Mouse (Mus musculus): ENCODE results near the gene Polr1a.

The Polr1a gene

GRCm38 (mm10) chr6:71997215-71997614 is 88.4 kb downstream of the Polr1a start:
- no peak for DNase-seq (ENCODE audit: low spot score)

- DNase-seq (ENCODE audit: low spot score) = no peak
Observed at GRCm38 (mm10) chr6:71999917-72000512, 91.2 kb downstream of the Polr1a start.

- DNase-seq (ENCODE audit: low spot score) = no peak
Observed at GRCm38 (mm10) chr6:72001220-72001777, 92.4 kb downstream of the Polr1a start.

GRCm38 (mm10) chr6:72007411-72008212 is 98.8 kb downstream of the Polr1a start:
- no peak for DNase-seq (ENCODE audit: low spot score)

GRCm38 (mm10) chr6:72008213-72008655 is 99.4 kb downstream of the Polr1a start:
- no peak for DNase-seq (ENCODE audit: low spot score)

GRCm38 (mm10) chr6:72009454-72009853 is 100.6 kb downstream of the Polr1a start:
- no peak for DNase-seq (ENCODE audit: low spot score)

GRCm38 (mm10) chr6:72014033-72014432 is 105.2 kb downstream of the Polr1a start:
- no peak for DNase-seq (ENCODE audit: low spot score)

- DNase-seq (ENCODE audit: low spot score) = peak; percentile 54
Observed at GRCm38 (mm10) chr6:72018052-72018451, 109.2 kb downstream of the Polr1a start.

- no peak for DNase-seq (ENCODE audit: low spot score)
Observed at GRCm38 (mm10) chr6:72025497-72025896, 116.6 kb downstream of the Polr1a start.

GRCm38 (mm10) chr6:72028079-72028478 is 119.2 kb downstream of the Polr1a start:
- DNase-seq (ENCODE audit: low spot score) = no peak

GRCm38 (mm10) chr6:72029674-72030073 is 120.8 kb downstream of the Polr1a start:
- DNase-seq (ENCODE audit: low spot score) = no peak

Measured in adipocyte (in vitro differentiated cells).